Comparison of ENCODE assay signal across 11 mouse cellular contexts in the genomic region with DNA sequence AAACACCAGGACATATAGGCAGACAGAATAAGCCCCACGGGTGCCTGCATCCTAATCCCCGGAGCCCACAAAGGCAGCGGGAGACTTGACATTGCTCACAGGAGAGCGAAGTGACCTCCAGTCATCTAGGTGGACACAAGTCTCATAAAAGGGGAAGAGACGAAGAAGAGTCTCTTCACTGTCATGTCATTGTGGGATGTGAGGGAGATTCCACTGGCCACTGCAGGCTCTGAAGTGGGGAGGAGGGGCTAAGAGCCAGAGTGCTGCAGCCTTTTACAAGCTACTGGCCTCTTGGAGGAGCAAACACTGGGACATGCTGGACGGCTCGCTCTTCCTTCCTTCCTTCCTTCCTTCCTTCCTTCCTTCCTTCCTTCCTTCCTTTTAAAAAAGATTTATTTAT. TPM values are rescaled to one million over a fixed set of nuclear protein-coding genes. Genes with fewer than 3 reads are reported as not detected.
A peak's percentile ranks its signal among the peaks of the same experiment; 100 is the strongest.
DNase-seq lines count a peak whose midpoint lies in the region; ATAC-seq and TF ChIP-seq lines count a peak whose summit lies in the region.
"Had no signal": no experiment of that assay in that cellular context is flagged by ENCODE, and none has a peak within 500 bp of the region (broad histone marks: within the 10 kb centered on the region; RNA-seq: fewer than 3 reads in every experiment).

No protein-coding gene starts in this region.

- no peak for DNase-seq in heart, postnatal 10 days
- DNase-seq in kidney, postnatal 0 days (ENCODE audit: low spot score): no peak
- no peak for DNase-seq in kidney, postnatal 14 days
- DNase-seq in CD4-positive helper T cell, adult 2 months (ENCODE audit: low read depth, low spot score): peak; percentile 41
- no peak for DNase-seq in thymus, adult 2 months
- DNase-seq: cerebellum, postnatal 36 days; lung, adult 2 months; right cerebral cortex, postnatal 14 days had no signal

- no peak for TF ChIP-seq POLR2A in thymus, adult 2 months (IDR thresholded peaks at IDR 0.05; ENCODE audit: control insufficient read depth, extremely low read depth, insufficient read depth, low read length, poor library complexity)

- H3K9me3 ChIP-seq in heart, embryonic 11.5 days (replicated peaks; ENCODE audit: control insufficient read depth, low read length): no peaks in the 10 kb centered on the region
- H3K9me3 ChIP-seq in kidney, postnatal 0 days (replicated peaks; ENCODE audit: low read length): no peaks in the 10 kb centered on the region
- no peaks in the 10 kb centered on the region for H3K9me3 ChIP-seq in heart, embryonic 16.5 days (replicated peaks; ENCODE audit: control insufficient read depth, low read length)

- no peak for TF ChIP-seq CTCF in kidney, postnatal 0 days (IDR thresholded peaks at IDR 0.05; ENCODE audit: low read depth)
- TF ChIP-seq CTCF in thymus, adult 2 months (IDR thresholded peaks at IDR 0.05; ENCODE audit: borderline replicate concordance, control insufficient read depth, extremely low read depth, insufficient read depth, low read length, poor library complexity): no peak

- H3K36me3 ChIP-seq in heart, embryonic 11.5 days (ENCODE audit: control insufficient read depth, insufficient read depth, low read length): no peaks in the 10 kb centered on the region
- no peaks in the 10 kb centered on the region for H3K36me3 ChIP-seq in kidney, postnatal 0 days (ENCODE audit: insufficient read depth, low read length)
- H3K36me3 ChIP-seq in heart, embryonic 16.5 days (ENCODE audit: control insufficient read depth, insufficient read depth): no peaks in the 10 kb centered on the region
- no peaks in the 10 kb centered on the region for H3K36me3 ChIP-seq in thymus, adult 2 months (ENCODE audit: control insufficient read depth, insufficient read depth, low read length)

- no peak for ATAC-seq in heart, embryonic 11.5 days (replicated peaks; ENCODE audit: insufficient number of reproducible peaks, low FRiP score, low TSS enrichment)
- no peak for ATAC-seq in kidney, postnatal 0 days (replicated peaks; ENCODE audit: low FRiP score, low read depth)
- no peak for ATAC-seq in heart, embryonic 16.5 days (replicated peaks; ENCODE audit: extremely low read depth, insufficient read depth, low FRiP score)
- ATAC-seq in inflammation-experienced regulatory T-cells, adult 6 months: no peak

- H3K4me3 ChIP-seq in heart, embryonic 11.5 days (ENCODE audit: low read depth, low read length): no peak overlapping the region
- no peak overlapping the region for H3K4me3 ChIP-seq in kidney, postnatal 0 days (replicated peaks; ENCODE audit: low read depth, low read length)
- H3K4me3 ChIP-seq in heart, embryonic 16.5 days (ENCODE audit: low read length): no peak overlapping the region
- no peak overlapping the region for H3K4me3 ChIP-seq in thymus, adult 2 months (ENCODE audit: control insufficient read depth, insufficient read depth, low read length)

- no peak overlapping the region for H3K9ac ChIP-seq in heart, embryonic 11.5 days (ENCODE audit: low read depth, low read length)
- H3K9ac ChIP-seq in kidney, postnatal 0 days (ENCODE audit: low read depth, low read length): 0 out of 2 replicates have a peak overlapping the region, but pooled peaks have one; percentile 8
- no peak overlapping the region for H3K9ac ChIP-seq in heart, embryonic 16.5 days (ENCODE audit: low read length)

- 60% methylated on average over 7 of the region's 7 CpGs for WGBS in heart, embryonic 11.5 days (ENCODE audit: insufficient replicate concordance)
- 67% methylated on average over 7 of the region's 7 CpGs for WGBS in kidney, postnatal 0 days
- 67% methylated on average over 7 of the region's 7 CpGs for WGBS in heart, embryonic 16.5 days
- WGBS in thymus, adult 2 months: 94% methylated on average over 7 of the region's 7 CpGs

- peaks cover 30% of the 10 kb centered on the region for H3K4me1 ChIP-seq in heart, embryonic 11.5 days (ENCODE audit: control insufficient read depth, insufficient read depth, low read length)
- peaks cover 36% of the 10 kb centered on the region for H3K4me1 ChIP-seq in kidney, postnatal 0 days (replicated peaks; ENCODE audit: insufficient read depth, low read length)
- H3K4me1 ChIP-seq in heart, embryonic 16.5 days (ENCODE audit: control insufficient read depth, insufficient read depth, low read length): peaks cover 44% of the 10 kb centered on the region
- H3K4me1 ChIP-seq in thymus, adult 2 months (replicated peaks; ENCODE audit: control insufficient read depth, insufficient read depth, low read length): peaks cover 62% of the 10 kb centered on the region

- no peak overlapping the region for H3K4me2 ChIP-seq in heart, embryonic 11.5 days
- H3K4me2 ChIP-seq in kidney, postnatal 0 days (ENCODE audit: low read length): no peak overlapping the region
- H3K4me2 ChIP-seq in heart, embryonic 16.5 days (ENCODE audit: low read depth, low read length): no peak overlapping the region

- intact Hi-C loops in heart, postnatal 10 days (cut with DNase I): no loop called here

- peak overlapping the region; percentile 42 for H3K27ac ChIP-seq in heart, embryonic 11.5 days (ENCODE audit: low read depth, low read length)
- peak overlapping the region; percentile 72 for H3K27ac ChIP-seq in kidney, postnatal 0 days
- peak overlapping the region; percentile 54 for H3K27ac ChIP-seq in heart, embryonic 16.5 days (ENCODE audit: low read length)
- H3K27ac ChIP-seq in thymus, adult 2 months (ENCODE audit: control insufficient read depth, insufficient read depth, low read length): no peak overlapping the region

- H3K27me3 ChIP-seq in heart, embryonic 11.5 days (ENCODE audit: control insufficient read depth, insufficient read depth, low read length): no peaks in the 10 kb centered on the region
- H3K27me3 ChIP-seq in kidney, postnatal 0 days (ENCODE audit: insufficient read depth, low read length): no peaks in the 10 kb centered on the region
- no peaks in the 10 kb centered on the region for H3K27me3 ChIP-seq in heart, embryonic 16.5 days (ENCODE audit: control insufficient read depth, insufficient read depth, low read length)
- H3K27me3 ChIP-seq in thymus, adult 2 months (ENCODE audit: control insufficient read depth, insufficient read depth, low read length): no peaks in the 10 kb centered on the region

RNA-seq across cellular contexts. Expression of a gene that starts 13.5 kb away (rescaled TPM):
- polyA plus RNA-seq in heart, embryonic 11.5 days (2014; fragmentation: Nextera tagmentation; extraction: Ambion mirVana): 10.6 and 12.7 TPM in 2 replicates
- 10 to 100 TPM; 51.2 to 59.7 TPM for total RNA-seq in heart, postnatal 10 days (2021)
- 16.7 and 17.3 TPM in 2 replicates for polyA plus RNA-seq in kidney, postnatal 0 days (2015; fragmentation: Nextera tagmentation; extraction: Ambion mirVana)
- polyA plus RNA-seq in heart, embryonic 16.5 days (2015; fragmentation: Nextera tagmentation; extraction: Ambion mirVana): 22.2 and 24.0 TPM in 2 replicates
- polyA plus RNA-seq in thymus, adult 2 months (2012; rRNA removed): 66.7 and 70.0 TPM in 2 replicates
- 10 to 100 TPM; 33.8 to 51.6 (median 41.7) TPM for polyA plus RNA-seq in inflammation-experienced regulatory T-cells, adult 6 months (2017; shearing (Covaris generic))

RNA-seq across cellular contexts. Expression of a gene that starts 55.1 kb away (rescaled TPM):
- 10.7 and 11.1 TPM in 2 replicates for polyA plus RNA-seq in heart, embryonic 11.5 days (2014; fragmentation: Nextera tagmentation; extraction: Ambion mirVana)
- total RNA-seq in heart, postnatal 10 days (2021): 10 to 100 TPM; 13.9 TPM
- 10.9 and 11.9 TPM in 2 replicates for polyA plus RNA-seq in kidney, postnatal 0 days (2015; fragmentation: Nextera tagmentation; extraction: Ambion mirVana)
- 13.5 and 14.2 TPM in 2 replicates for polyA plus RNA-seq in heart, embryonic 16.5 days (2015; fragmentation: Nextera tagmentation; extraction: Ambion mirVana)
- polyA plus RNA-seq in thymus, adult 2 months (2012; rRNA removed): 28.8 and 34.6 TPM in 2 replicates
- 10 to 100 TPM; 14.3 to 24.4 (median 22.5) TPM for polyA plus RNA-seq in inflammation-experienced regulatory T-cells, adult 6 months (2017; shearing (Covaris generic))
